In genomic region chr5:142608989-142609325, GRCm38 (mm10) we compare ENCODE assay signal across 9 mouse cellular contexts. TPM values are rescaled to one million over a fixed set of nuclear protein-coding genes. Genes with fewer than 3 reads are reported as not detected.
DNase-seq lines count a peak whose midpoint lies in the region; ATAC-seq and TF ChIP-seq lines count a peak whose summit lies in the region.
"Had no signal": no experiment of that assay in that cellular context is flagged by ENCODE, and none has a peak within 500 bp of the region (broad histone marks: within the 10 kb centered on the region; RNA-seq: fewer than 3 reads in every experiment).

No protein-coding gene starts in this region.

- no peak for DNase-seq in kidney, adult 8-10 months
- no peak for DNase-seq in right cerebral cortex, adult 2 months (ENCODE audit: low spot score in 2 of 2)
- DNase-seq in left cerebral cortex, adult 8-10 months (ENCODE audit: low spot score in 2 of 2): no peak

- no peak for TF ChIP-seq CTCF in intestine, postnatal 0 days (IDR thresholded peaks at IDR 0.05; ENCODE audit: low read depth)

- WGBS in kidney, embryonic 15.5 days: 2% methylated on average over 4 of the region's 4 CpGs
- 3% methylated on average over 4 of the region's 4 CpGs for WGBS in embryonic facial prominence, embryonic 15.5 days
- WGBS in intestine, postnatal 0 days: 12% methylated on average over 4 of the region's 4 CpGs
- 6% methylated on average over 4 of the region's 4 CpGs for WGBS in neural tube, embryonic 12.5 days

- peak overlapping the region; percentile 43 for H3K4me3 ChIP-seq in kidney, embryonic 15.5 days (replicated peaks)
- peak overlapping the region; percentile 49 for H3K4me3 ChIP-seq in embryonic facial prominence, embryonic 15.5 days (replicated peaks)
- peak overlapping the region; percentile 27 for H3K4me3 ChIP-seq in intestine, postnatal 0 days (ENCODE audit: low read depth, low read length)
- peak overlapping the region; percentile 38 for H3K4me3 ChIP-seq in neural tube, embryonic 12.5 days

- H3K4me2 ChIP-seq in kidney, embryonic 15.5 days: peak overlapping the region; percentile 79
- peak overlapping the region; percentile 85 for H3K4me2 ChIP-seq in embryonic facial prominence, embryonic 15.5 days (replicated peaks)
- H3K4me2 ChIP-seq in intestine, postnatal 0 days (replicated peaks; ENCODE audit: low read depth): peak overlapping the region; percentile 59
- H3K4me2 ChIP-seq in neural tube, embryonic 12.5 days (replicated peaks): peak overlapping the region; percentile 74

- H3K36me3 ChIP-seq in kidney, embryonic 15.5 days: no peaks in the 10 kb centered on the region
- H3K36me3 ChIP-seq in embryonic facial prominence, embryonic 15.5 days: no peaks in the 10 kb centered on the region
- no peaks in the 10 kb centered on the region for H3K36me3 ChIP-seq in intestine, postnatal 0 days (ENCODE audit: control insufficient read depth, insufficient read depth)
- no peaks in the 10 kb centered on the region for H3K36me3 ChIP-seq in neural tube, embryonic 12.5 days
- H3K36me3 ChIP-seq: G1E had no signal

- peaks cover 24% of the 10 kb centered on the region for H3K27me3 ChIP-seq in kidney, embryonic 15.5 days
- peaks cover 12% of the 10 kb centered on the region for H3K27me3 ChIP-seq in embryonic facial prominence, embryonic 15.5 days
- H3K27me3 ChIP-seq in intestine, postnatal 0 days (replicated peaks; ENCODE audit: control insufficient read depth, insufficient read depth, low read length): peaks cover 19% of the 10 kb centered on the region; the same call in 1 of the 2 replicates
- H3K27me3 ChIP-seq in neural tube, embryonic 12.5 days (replicated peaks): peaks cover 18% of the 10 kb centered on the region

- peak overlapping the region; percentile 29; the same call in 1 of the 2 replicates for H3K9ac ChIP-seq in kidney, embryonic 15.5 days
- H3K9ac ChIP-seq in embryonic facial prominence, embryonic 15.5 days: 0 out of 2 replicates have a peak overlapping the region, but pooled peaks have one; percentile 40
- H3K9ac ChIP-seq in intestine, postnatal 0 days (ENCODE audit: low read depth, low read length): no peak overlapping the region
- H3K9ac ChIP-seq in neural tube, embryonic 12.5 days: peak overlapping the region; percentile 64

- no peaks in the 10 kb centered on the region for H3K9me3 ChIP-seq in kidney, embryonic 15.5 days (replicated peaks)
- H3K9me3 ChIP-seq in embryonic facial prominence, embryonic 15.5 days (replicated peaks): no peaks in the 10 kb centered on the region
- no peaks in the 10 kb centered on the region for H3K9me3 ChIP-seq in intestine, postnatal 0 days (ENCODE audit: control insufficient read depth)
- H3K9me3 ChIP-seq in neural tube, embryonic 12.5 days: no peaks in the 10 kb centered on the region
- H3K9me3 ChIP-seq: G1E had no signal

- no peak for ATAC-seq in kidney, embryonic 15.5 days (replicated peaks; ENCODE audit: low FRiP score)
- ATAC-seq in embryonic facial prominence, embryonic 15.5 days (ENCODE audit: insufficient number of reproducible peaks, low FRiP score, low TSS enrichment, low read depth): no peak
- no peak for ATAC-seq in intestine, postnatal 0 days
- ATAC-seq in neural tube, embryonic 12.5 days (ENCODE audit: low FRiP score, low read depth): no peak
- no peak for ATAC-seq in erythroblast, adult 5-6 weeks (replicated peaks; ENCODE audit: low FRiP score, poor library complexity, severe bottlenecking)

- no peak overlapping the region for H3K27ac ChIP-seq in kidney, embryonic 15.5 days
- no peak overlapping the region for H3K27ac ChIP-seq in embryonic facial prominence, embryonic 15.5 days (replicated peaks)
- no peak overlapping the region for H3K27ac ChIP-seq in intestine, postnatal 0 days (ENCODE audit: low read depth, low read length)
- no peak overlapping the region for H3K27ac ChIP-seq in neural tube, embryonic 12.5 days

- peaks cover 12% of the 10 kb centered on the region for H3K4me1 ChIP-seq in kidney, embryonic 15.5 days
- peaks cover 10% of the 10 kb centered on the region for H3K4me1 ChIP-seq in embryonic facial prominence, embryonic 15.5 days
- no peaks in the 10 kb centered on the region for H3K4me1 ChIP-seq in intestine, postnatal 0 days (replicated peaks; ENCODE audit: control insufficient read depth, insufficient read depth, low read length)
- H3K4me1 ChIP-seq in neural tube, embryonic 12.5 days: peaks cover 9% of the 10 kb centered on the region

RNA-seq across cellular contexts. Expression of gene Mmd2, which starts 0.4 kb away (rescaled TPM):
- 0.51 and 1.3 TPM in 2 replicates for polyA plus RNA-seq in kidney, embryonic 15.5 days (2015; fragmentation: Nextera tagmentation; extraction: Ambion mirVana)
- 4.1 and 4.6 TPM in 2 replicates for polyA plus RNA-seq in embryonic facial prominence, embryonic 15.5 days (2015; fragmentation: Nextera tagmentation; extraction: Ambion mirVana)
- polyA plus RNA-seq in intestine, postnatal 0 days (2015; fragmentation: Nextera tagmentation; extraction: Ambion mirVana): 0.52 and 0.63 TPM in 2 replicates
- 14.2 and 16.4 TPM in 2 replicates for polyA plus RNA-seq in neural tube, embryonic 12.5 days (2016; fragmentation: Nextera tagmentation; extraction: Ambion mirVana)
- 10 to 100 TPM; 92.3 to 99.7 (median 96.6) TPM for total RNA-seq in left cerebral cortex, adult 8-10 months (2022)
- total RNA-seq in erythroblast, adult 5-6 weeks (2015; ENCODE audit: low replicate concordance): not detected in 2 replicates
- total RNA-seq in erythroblast, adult 5-6 weeks (2017; ENCODE audit: low replicate concordance): not detected in 2 replicates
- polyA plus RNA-seq: G1E had no signal

RNA-seq across cellular contexts. Expression of gene Wipi2, which starts 18.5 kb away (rescaled TPM):
- 50.0 and 51.6 TPM in 2 replicates for polyA plus RNA-seq in kidney, embryonic 15.5 days (2015; fragmentation: Nextera tagmentation; extraction: Ambion mirVana)
- 44.7 and 47.8 TPM in 2 replicates for polyA plus RNA-seq in embryonic facial prominence, embryonic 15.5 days (2015; fragmentation: Nextera tagmentation; extraction: Ambion mirVana)
- polyA plus RNA-seq in intestine, postnatal 0 days (2015; fragmentation: Nextera tagmentation; extraction: Ambion mirVana): 25.5 and 29.4 TPM in 2 replicates
- polyA plus RNA-seq in neural tube, embryonic 12.5 days (2016; fragmentation: Nextera tagmentation; extraction: Ambion mirVana): 58.1 and 61.6 TPM in 2 replicates
- 10 to 100 TPM; 90.8 to 95.2 (median 92.5) TPM for total RNA-seq in left cerebral cortex, adult 8-10 months (2022)
- 50.6 and 60.9 TPM in 2 replicates for total RNA-seq in erythroblast, adult 5-6 weeks (2015; ENCODE audit: low replicate concordance)
- total RNA-seq in erythroblast, adult 5-6 weeks (2017; ENCODE audit: low replicate concordance): 115 and 134 TPM in 2 replicates

RNA-seq across cellular contexts. Expression of gene Radil, which starts 58.1 kb away (rescaled TPM):
- 1.8 and 2.5 TPM in 2 replicates for polyA plus RNA-seq in kidney, embryonic 15.5 days (2015; fragmentation: Nextera tagmentation; extraction: Ambion mirVana)
- polyA plus RNA-seq in embryonic facial prominence, embryonic 15.5 days (2015; fragmentation: Nextera tagmentation; extraction: Ambion mirVana): 6.9 and 7.9 TPM in 2 replicates
- 0.55 and 0.58 TPM in 2 replicates for polyA plus RNA-seq in intestine, postnatal 0 days (2015; fragmentation: Nextera tagmentation; extraction: Ambion mirVana)
- 9.6 and 14.1 TPM in 2 replicates for polyA plus RNA-seq in neural tube, embryonic 12.5 days (2016; fragmentation: Nextera tagmentation; extraction: Ambion mirVana)
- 10 to 100 TPM; 15.1 to 24.0 (median 17.9) TPM for total RNA-seq in left cerebral cortex, adult 8-10 months (2022)
- not detected in 2 replicates for total RNA-seq in erythroblast, adult 5-6 weeks (2015; ENCODE audit: low replicate concordance)
- not detected in 2 replicates for total RNA-seq in erythroblast, adult 5-6 weeks (2017; ENCODE audit: low replicate concordance)
- polyA plus RNA-seq: G1E had no signal
